Mouse (Mus musculus) heart, embryonic 11.5 days (tissue): ENCODE measurements at regions not wholly inside any gene's neighbourhood (a gene's known extent, or its start where the extent isn't known, plus 50 kb on each side); places are given as distances from the start of the nearest gene placed in this dataset.
A peak's percentile ranks its signal among the peaks of the same experiment; 100 is the strongest.
"Not testable (repeated sequence)": the region's sequence is repeated elsewhere in the genome, so short reads cannot be mapped to it uniquely, and the experiment has no call there.

Experiments
- ATAC-seq: fragments of 200-750 bp; cut with Nextera tagmentation; replicated peaks from 2 replicates; pipeline ENCODE4 v1.8.0; 2017; ENCODE audit warnings: moderate library complexity; ENCODE audit not compliant: insufficient number of reproducible peaks, low FRiP score, low TSS enrichment
- H3K27ac ChIP-seq: fragments of 300-500 bp; sonication (generic); 2 replicates; pipeline ENCODE4 v1.5.1; 2014; ENCODE audit warnings: mild to moderate bottlenecking, low read depth, low read length
- H3K27me3 ChIP-seq: fragments of 300-500 bp; sonication (generic); 2 replicates; pipeline ENCODE4 v1.6.1; 2014; ENCODE audit warnings: mild to moderate bottlenecking, low read length, mixed read lengths; ENCODE audit not compliant: control insufficient read depth, insufficient read depth
- H3K36me3 ChIP-seq: fragments of 300-500 bp; sonication (generic); 2 replicates; pipeline ENCODE4 v1.6.1; 2014; ENCODE audit warnings: mild to moderate bottlenecking, low read length, moderate library complexity, mixed read lengths; ENCODE audit not compliant: control insufficient read depth, insufficient read depth
- H3K4me1 ChIP-seq: fragments of 300-500 bp; sonication (generic); 2 replicates; pipeline ENCODE4 v1.6.1; 2014; ENCODE audit warnings: low read length; ENCODE audit not compliant: control insufficient read depth, insufficient read depth
- H3K4me2 ChIP-seq: fragments of 300-500 bp; sonication (generic); 2 replicates; pipeline ENCODE4 v1.6.1; 2014; ENCODE audit warnings: mild to moderate bottlenecking, moderate library complexity
- H3K4me3 ChIP-seq: fragments of 300-500 bp; sonication (generic); 2 replicates; pipeline ENCODE4 v1.5.1; 2014; ENCODE audit warnings: low read depth, low read length
- H3K9ac ChIP-seq: fragments of 300-500 bp; sonication (generic); 2 replicates; pipeline ENCODE4 v1.6.1; 2014; ENCODE audit warnings: mild to moderate bottlenecking, low read depth, low read length, moderate library complexity
- H3K9me3 ChIP-seq: fragments of 300-500 bp; sonication (generic); replicated peaks from 2 replicates; pipeline ENCODE4 v1.6.1; 2016; ENCODE audit warnings: low read length; ENCODE audit not compliant: control insufficient read depth
- WGBS: fragments of 180-500 bp; shearing (Covaris S2); extraction: QIAGEN DNeasy Blood & Tissue Kit; methylation state at CpG from one replicate; pipeline ENCODE4 v1.1.7; 2014; ENCODE audit not compliant: insufficient replicate concordance; 5-methylcytosine and 5-hydroxymethylcytosine counted together

GRCm38 (mm10) chrX:93059533-93059932 lies 226.7 kb upstream of the Arx start:
- Histone ChIP-seq H3K4me2 (no peak overlapping the region), H3K27me3 (no peaks in the 10 kb centered on the region), H3K9ac (no peak overlapping the region), H3K4me1 (no peaks in the 10 kb centered on the region), H3K9me3 (no peaks in the 10 kb centered on the region), H3K4me3 (no peak overlapping the region), H3K27ac (no peak overlapping the region), H3K36me3 (no peaks in the 10 kb centered on the region)
- 67% methylated on average over 4 of the region's 4 CpGs for WGBS
- no peak for ATAC-seq

- no peak overlapping the region for H3K27ac ChIP-seq
- WGBS, result 67% methylated on average over 7 of the region's 7 CpGs
- no peaks in the 10 kb centered on the region for H3K9me3 ChIP-seq
- no peaks in the 10 kb centered on the region for H3K27me3 ChIP-seq
- no peak overlapping the region for H3K4me2 ChIP-seq
- no peak for ATAC-seq
- no peaks in the 10 kb centered on the region for H3K4me1 ChIP-seq
- no peak overlapping the region for H3K9ac ChIP-seq
- no peak overlapping the region for H3K4me3 ChIP-seq
- H3K36me3 ChIP-seq, result no peaks in the 10 kb centered on the region
Measured at GRCm38 (mm10) chrX:93068884-93069283, 217.4 kb upstream of the Arx start.

DNA sequence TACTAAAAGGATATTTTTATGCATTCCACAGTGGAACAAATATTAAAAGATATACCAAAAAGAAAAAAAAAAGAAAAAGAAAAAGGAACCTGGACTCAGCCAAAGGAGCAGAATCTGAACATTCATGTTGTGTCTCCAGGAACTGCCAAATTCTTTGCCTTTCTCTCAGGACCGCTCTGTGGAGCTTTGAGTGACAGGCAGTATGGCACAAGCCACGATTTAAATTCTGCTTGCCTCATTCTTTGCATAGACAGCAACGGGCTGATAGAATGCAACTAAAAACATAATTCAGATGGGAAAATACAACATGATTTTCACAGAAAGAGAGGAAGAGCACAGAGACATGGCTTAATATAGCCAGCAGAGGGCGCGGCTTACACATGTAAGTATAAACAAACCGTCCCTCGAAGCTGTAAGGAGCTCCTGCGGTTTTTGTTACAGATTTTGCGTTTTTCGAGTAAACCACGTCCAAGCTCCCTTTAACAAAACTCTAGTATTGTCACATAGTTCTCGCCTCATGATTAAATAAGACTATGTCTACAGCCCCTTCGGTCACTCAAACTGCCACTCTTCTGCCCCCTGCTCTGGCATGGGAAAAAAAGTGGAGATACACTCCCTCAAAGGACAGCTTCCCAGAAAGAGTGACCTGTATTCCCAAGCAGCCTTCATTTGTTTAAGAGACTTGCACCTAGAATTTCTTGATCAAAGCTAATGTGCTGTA lies 216.5 kb upstream of the Arx start:
- Histone ChIP-seq H3K4me3 (no peak overlapping the region), H3K4me2 (peak overlapping the region; percentile 51)
- 14% methylated on average over 13 of the region's 13 CpGs for WGBS

DNA sequence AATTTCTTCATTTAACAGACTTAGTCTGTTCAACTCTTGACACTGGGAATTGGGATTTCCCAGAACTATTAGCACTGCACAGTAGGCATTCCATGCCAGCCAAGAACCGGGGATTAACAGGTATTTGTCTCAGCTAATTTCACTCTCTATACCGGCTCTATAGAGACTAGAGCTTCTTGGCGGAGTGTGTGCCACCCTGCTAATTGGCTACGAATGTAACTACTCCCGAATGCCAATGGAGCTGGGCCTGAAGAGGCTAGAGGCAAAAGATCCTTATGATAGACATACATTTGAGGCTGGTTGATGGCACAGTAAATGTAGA lies 216.0 kb upstream of the Arx start:
- no peak overlapping the region for H3K9ac ChIP-seq
- H3K4me1 ChIP-seq, result no peaks in the 10 kb centered on the region
- no peak overlapping the region for H3K4me2 ChIP-seq
- H3K9me3 ChIP-seq, result no peaks in the 10 kb centered on the region
- no peaks in the 10 kb centered on the region for H3K27me3 ChIP-seq
- WGBS, result 52% methylated on average over 5 of the region's 5 CpGs
- no peak overlapping the region for H3K4me3 ChIP-seq
- H3K36me3 ChIP-seq, result no peaks in the 10 kb centered on the region
- H3K27ac ChIP-seq, result no peak overlapping the region
- no peak for ATAC-seq

More for the DNA sequence above, 216.5 kb upstream of the Arx start:
- ATAC-seq, result no peak
- Histone ChIP-seq H3K4me1 (no peaks in the 10 kb centered on the region), H3K27me3 (no peaks in the 10 kb centered on the region), H3K9me3 (no peaks in the 10 kb centered on the region), H3K27ac (no peak overlapping the region), H3K9ac (no peak overlapping the region), H3K36me3 (no peaks in the 10 kb centered on the region)

DNA sequence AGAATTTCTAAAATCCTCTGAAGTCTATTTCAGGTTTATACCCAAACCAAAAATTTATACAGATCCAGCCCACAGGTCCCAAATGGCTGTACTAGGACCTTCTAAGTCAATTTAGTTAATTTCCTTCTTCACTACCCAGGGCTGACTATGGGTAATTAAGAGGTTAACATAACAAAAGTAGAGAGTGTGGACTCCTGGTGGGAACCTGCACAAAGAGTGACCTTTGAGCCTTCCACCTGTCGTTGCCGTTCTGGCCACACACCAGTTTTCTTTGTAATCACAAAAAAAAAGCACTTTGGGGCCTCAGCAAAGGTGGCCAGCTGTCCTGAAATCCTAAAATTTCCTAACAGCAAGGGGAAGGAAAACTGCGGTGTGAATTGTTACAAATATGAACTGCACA lies 197.3 kb upstream of the Arx start:
- ATAC-seq, result no peak
- WGBS, result 44% methylated on average over 3 of the region's 3 CpGs
- Histone ChIP-seq H3K9me3 (no peaks in the 10 kb centered on the region), H3K27ac (no peak overlapping the region), H3K9ac (no peak overlapping the region), H3K4me1 (no peaks in the 10 kb centered on the region), H3K4me2 (no peak overlapping the region), H3K4me3 (no peak overlapping the region), H3K27me3 (no peaks in the 10 kb centered on the region), H3K36me3 (no peaks in the 10 kb centered on the region)

DNA sequence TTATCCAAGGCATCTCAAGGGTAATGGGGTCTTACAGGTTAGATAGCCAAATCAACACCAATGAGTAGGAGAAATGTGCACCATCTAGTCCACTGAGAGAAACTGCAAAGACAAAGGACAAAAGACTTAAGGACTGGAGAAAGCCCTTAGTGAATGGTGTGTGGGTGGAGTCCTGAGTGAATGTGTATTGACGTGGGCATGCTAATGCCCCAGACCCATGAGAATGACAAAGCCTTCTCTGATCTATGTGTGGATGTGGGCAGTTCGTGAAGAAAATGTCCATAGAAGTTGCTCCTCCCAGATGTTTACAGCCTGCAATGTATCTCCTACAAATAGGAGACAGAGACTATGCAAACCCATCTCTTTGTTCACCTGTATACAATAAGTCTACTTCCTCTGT lies 188.7 kb upstream of the Arx start:
- H3K27ac ChIP-seq, result no peak overlapping the region
- ATAC-seq, result no peak
- H3K4me3 ChIP-seq, result no peak overlapping the region
- 63% methylated on average over 2 of the region's 2 CpGs for WGBS
- no peaks in the 10 kb centered on the region for H3K4me1 ChIP-seq
- H3K9ac ChIP-seq, result no peak overlapping the region
- no peaks in the 10 kb centered on the region for H3K36me3 ChIP-seq
- H3K4me2 ChIP-seq, result no peak overlapping the region
- no peaks in the 10 kb centered on the region for H3K27me3 ChIP-seq
- H3K9me3 ChIP-seq, result no peaks in the 10 kb centered on the region

DNA sequence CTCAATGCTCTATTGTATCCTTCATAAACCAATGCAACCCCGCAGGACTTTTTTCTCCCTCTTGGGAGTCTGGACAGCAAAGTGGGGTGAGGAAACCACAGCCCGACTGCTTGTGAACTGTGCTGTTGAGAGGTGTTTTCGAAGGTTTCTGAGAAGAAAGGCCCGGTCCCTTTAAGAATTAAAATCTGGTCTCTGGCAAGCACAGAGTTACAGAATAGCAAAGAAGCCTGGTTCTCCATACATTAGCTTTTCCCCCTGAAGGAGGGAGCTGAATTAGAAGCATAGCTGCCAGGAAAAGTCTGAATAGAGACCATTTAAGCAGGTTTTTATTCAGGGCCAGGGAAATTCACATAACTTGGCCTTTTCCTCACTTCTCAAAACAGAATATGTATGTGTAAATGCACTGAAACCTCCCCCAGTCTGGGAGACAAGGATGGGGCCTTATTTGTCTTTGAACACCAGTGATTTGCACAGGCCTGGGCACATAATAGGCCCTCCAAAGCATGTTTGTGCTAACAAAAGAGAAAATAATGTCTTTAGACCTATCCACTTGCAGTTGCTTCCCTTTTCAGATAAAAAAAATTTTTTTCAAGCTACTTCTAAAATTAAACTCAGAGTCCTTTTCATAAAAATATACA lies 178.2 kb upstream of the Arx start:
- ATAC-seq, result no peak
- WGBS, result 68% methylated on average over 4 of the region's 4 CpGs
- Histone ChIP-seq H3K36me3 (no peaks in the 10 kb centered on the region), H3K4me2 (no peak overlapping the region), H3K4me1 (no peaks in the 10 kb centered on the region), H3K9ac (no peak overlapping the region), H3K4me3 (no peak overlapping the region), H3K27me3 (no peaks in the 10 kb centered on the region), H3K27ac (no peak overlapping the region), H3K9me3 (no peaks in the 10 kb centered on the region)

DNA sequence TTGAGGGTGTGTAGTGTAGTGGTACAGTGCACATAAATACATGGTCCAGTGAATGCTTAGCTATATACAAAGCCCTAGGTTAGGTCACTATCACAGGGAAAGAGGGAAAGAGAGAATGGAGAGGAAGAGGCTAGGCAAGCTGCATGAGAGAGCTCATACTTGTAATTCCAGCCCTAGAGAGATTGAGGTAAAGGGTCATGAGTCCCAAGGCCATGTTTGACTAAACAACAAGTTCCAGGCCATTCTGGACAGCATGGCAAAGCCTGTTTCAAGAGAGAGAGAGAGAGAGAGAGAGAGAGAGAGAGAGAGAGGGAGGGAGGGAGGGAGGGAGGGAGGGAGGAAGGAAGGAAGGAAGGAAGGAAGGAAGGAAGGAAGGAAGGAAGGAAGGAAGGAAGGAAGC lies 131.9 kb upstream of the Arx start:
- not testable (repeated sequence) for H3K36me3 ChIP-seq, H3K9ac ChIP-seq, H3K4me2 ChIP-seq, H3K27ac ChIP-seq, ATAC-seq, H3K4me3 ChIP-seq, H3K4me1 ChIP-seq, H3K27me3 ChIP-seq, H3K9me3 ChIP-seq

DNA sequence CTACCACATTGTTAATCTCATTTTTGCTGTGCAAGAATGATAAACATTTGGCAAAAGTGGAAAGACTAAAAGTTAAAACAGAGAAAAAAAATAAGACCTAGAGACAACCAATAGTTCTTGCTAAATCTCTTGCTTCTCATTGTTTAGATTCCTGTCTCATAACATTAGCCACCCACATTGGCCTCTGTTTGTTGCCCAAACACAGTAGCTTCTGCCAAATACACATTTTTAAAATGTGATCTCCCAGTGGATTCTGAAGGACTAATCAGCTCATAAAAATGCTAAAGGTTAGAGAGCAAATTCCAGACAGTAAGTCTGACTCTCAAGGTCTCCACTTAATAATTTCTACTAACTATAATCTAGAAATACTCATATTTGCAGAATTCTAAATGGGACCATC lies 127.1 kb upstream of the Arx start:
- H3K9me3 ChIP-seq, result no peaks in the 10 kb centered on the region
- no peak overlapping the region for H3K4me3 ChIP-seq
- no peaks in the 10 kb centered on the region for H3K4me1 ChIP-seq
- ATAC-seq, result no peak
- H3K4me2 ChIP-seq, result no peak overlapping the region
- no peaks in the 10 kb centered on the region for H3K36me3 ChIP-seq
- no peak overlapping the region for H3K9ac ChIP-seq
- no peak overlapping the region for H3K27ac ChIP-seq
- no peaks in the 10 kb centered on the region for H3K27me3 ChIP-seq
